Mouse (Mus musculus): ENCODE results near the gene Ppp1r14a. TPM values are rescaled to one million over a fixed set of nuclear protein-coding genes. Genes with fewer than 3 reads are reported as not detected.

Gene Ppp1r14a
- polyA plus RNA-seq, 1 experiment from 2014 or later = 3.0 TPM

DNA sequence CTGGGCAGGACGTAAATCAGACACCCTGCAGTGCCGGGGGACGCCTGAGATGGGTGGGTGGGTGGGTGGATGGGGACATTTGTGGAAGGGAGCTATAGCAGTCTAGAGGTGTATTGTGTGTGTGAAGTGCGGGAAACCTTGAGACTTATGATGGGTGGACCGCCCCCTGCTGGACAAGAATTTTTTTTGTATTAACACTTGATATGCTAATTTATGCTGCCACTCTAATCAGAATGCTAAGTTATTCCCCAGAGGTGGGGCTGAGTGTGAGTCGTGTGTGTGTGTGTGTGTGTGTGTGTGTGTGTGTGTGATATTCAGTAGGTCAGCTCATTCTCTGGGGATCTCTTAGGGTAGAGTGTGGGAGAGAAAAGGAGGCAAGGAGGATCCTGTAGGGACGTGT, 17.5 kb downstream of the Ppp1r14a start:
- Histone ChIP-seq H3K4me3 (peak overlapping the region; percentile 73), H3K9ac (0 out of 2 replicates have a peak overlapping the region, but pooled peaks have one; percentile 84), H3K36me3 (peaks cover 5% of the 10 kb centered on the region), H3K27me3 (no peaks in the 10 kb centered on the region), H3K9me3 (no peaks in the 10 kb centered on the region), H3K27ac (replicated peaks) (peak overlapping the region; percentile 86), H3K4me1 (replicated peaks) (peaks cover 77% of the 10 kb centered on the region), H3K4me2 (peak overlapping the region; percentile 92)
- no peak for ATAC-seq (ENCODE audit: low FRiP score, low read depth)
- 6% methylated on average over 7 of the region's 7 CpGs for WGBS

DNA sequence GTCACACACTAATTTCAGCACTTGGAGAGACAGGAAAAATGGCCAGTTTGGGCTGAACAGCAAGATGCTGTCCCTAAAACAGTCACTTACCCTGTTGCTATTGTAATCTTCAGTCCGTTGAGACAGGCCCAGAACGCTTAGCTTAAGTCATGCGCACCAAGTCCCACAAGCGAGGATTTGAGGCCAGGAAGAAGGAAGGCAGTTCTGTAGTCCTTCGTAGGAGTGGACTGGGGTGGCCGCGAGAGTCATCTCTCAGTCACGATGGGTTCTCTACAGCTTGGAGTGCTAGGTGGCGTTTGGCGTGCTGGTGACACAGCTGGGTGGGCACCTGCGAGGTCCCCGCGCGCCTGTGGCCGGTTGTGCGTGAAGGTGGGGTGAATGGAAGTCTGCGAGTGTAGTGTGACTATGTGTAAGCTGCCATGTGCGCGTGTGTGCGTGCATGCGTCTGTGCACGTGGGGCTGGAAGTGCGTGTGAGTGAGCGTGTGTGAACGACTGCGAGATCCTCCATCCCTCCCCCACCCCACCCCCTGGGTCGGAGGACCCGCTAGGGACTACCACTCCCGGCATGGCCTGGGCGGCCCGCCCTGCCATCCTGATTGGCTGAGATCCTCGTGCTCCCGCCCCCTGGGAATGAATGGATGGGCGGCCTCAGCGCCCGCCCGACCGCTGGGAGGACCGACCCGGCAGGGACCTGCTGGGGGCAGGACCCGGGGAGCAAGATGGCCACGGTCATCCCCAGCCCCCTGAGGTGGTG, 18.4 kb downstream of the Ppp1r14a start:
- H3K4me3 ChIP-seq = peak overlapping the region; percentile 73
- ATAC-seq (ENCODE audit: low FRiP score, low read depth) = peak; percentile 76
- H3K27me3 ChIP-seq = no peaks in the 10 kb centered on the region
- WGBS = 1% methylated on average over 41 of the region's 42 CpGs
- peak overlapping the region; percentile 92 for H3K4me2 ChIP-seq
- peak overlapping the region; percentile 70 for H3K9ac ChIP-seq
- peaks cover 12% of the 10 kb centered on the region for H3K36me3 ChIP-seq
- peaks cover 78% of the 10 kb centered on the region for H3K4me1 ChIP-seq (replicated peaks)
- no peaks in the 10 kb centered on the region for H3K9me3 ChIP-seq
- H3K27ac ChIP-seq (replicated peaks) = peak overlapping the region; percentile 85

DNA sequence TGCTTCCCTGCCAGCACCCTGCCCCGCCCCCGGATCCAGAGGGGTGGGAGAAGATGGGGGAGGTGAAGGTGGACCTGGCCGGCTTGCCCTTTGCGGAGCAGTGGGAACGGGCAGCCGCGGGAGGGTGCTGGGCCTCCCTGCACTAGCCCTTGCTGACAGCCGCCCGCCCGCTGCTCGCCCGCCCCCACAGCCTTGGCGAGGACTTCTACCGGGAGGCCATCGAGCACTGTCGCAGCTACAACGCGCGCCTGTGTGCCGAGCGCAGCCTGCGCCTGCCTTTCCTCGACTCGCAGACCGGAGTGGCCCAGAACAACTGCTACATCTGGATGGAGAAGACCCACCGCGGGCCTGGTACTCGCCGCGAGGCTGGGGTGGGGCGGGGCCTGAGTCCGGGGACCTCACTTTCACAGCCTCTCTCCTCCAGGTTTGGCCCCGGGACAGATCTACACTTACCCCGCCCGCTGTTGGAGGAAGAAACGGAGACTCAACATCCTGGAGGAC, 20.2 kb downstream of the Ppp1r14a start:
- Histone ChIP-seq H3K4me2 (peak overlapping the region; percentile 92), H3K4me3 (peak overlapping the region; percentile 73), H3K4me1 (replicated peaks) (peaks cover 85% of the 10 kb centered on the region), H3K36me3 (peaks cover 12% of the 10 kb centered on the region), H3K27me3 (no peaks in the 10 kb centered on the region), H3K9me3 (no peaks in the 10 kb centered on the region), H3K9ac (peak overlapping the region; percentile 70), H3K27ac (replicated peaks) (peak overlapping the region; percentile 85)
- ATAC-seq (ENCODE audit: low FRiP score, low read depth) = no peak
- under 1% methylated on average over 33 of the region's 36 CpGs for WGBS

DNA sequence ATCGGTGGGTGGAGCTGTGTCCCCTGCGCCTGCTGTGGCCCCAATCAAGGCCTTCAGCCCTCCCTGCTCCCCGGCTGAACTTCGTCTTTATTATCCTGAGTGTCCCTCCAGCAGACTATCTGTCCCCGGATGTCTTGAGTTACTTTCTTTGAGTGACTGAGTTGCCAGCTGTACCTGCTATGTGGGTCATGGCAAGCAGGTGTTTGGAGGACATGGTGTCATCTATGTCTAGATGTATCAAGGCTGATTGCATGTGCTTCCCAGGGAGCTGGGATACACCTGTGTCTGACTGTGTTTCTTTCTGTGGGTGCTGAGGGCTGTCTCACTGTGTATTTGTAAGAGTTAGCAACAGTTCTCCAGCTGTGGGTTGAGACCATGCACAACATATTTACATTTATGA, 20.6 kb downstream of the Ppp1r14a start:
- H3K27ac ChIP-seq (replicated peaks) = 0 out of 2 replicates have a peak overlapping the region, but pooled peaks have one; percentile 85
- 11% methylated on average over 5 of the region's 5 CpGs for WGBS

DNA sequence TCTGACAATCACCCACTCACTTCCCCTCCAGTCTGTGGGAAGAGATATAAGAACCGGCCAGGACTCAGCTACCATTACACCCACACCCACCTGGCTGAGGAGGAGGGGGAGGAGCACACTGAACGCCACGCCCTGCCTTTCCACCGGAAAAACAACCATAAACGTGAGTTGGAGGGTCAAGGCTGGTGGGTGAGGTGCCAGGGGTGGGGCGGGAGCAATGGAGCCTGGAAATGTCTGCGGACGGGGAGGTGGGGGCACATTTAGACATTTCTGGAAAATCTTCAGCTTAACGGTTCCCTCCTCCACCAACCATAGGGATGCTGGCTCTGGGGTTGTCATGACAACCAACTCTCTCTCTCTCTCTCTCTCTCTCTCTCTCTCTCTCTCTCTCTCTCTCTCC, 23.9 kb downstream of the Ppp1r14a start:
- Histone ChIP-seq H3K9ac (no peak overlapping the region), H3K4me3 (no peak overlapping the region), H3K36me3 (peaks cover 17% of the 10 kb centered on the region), H3K27me3 (no peaks in the 10 kb centered on the region), H3K4me1 (replicated peaks) (peaks cover 90% of the 10 kb centered on the region), H3K27ac (replicated peaks) (peak overlapping the region; percentile 73), H3K4me2 (peak overlapping the region; percentile 43), H3K9me3 (no peaks in the 10 kb centered on the region)
- no peak for ATAC-seq (ENCODE audit: low FRiP score, low read depth)
- WGBS = 29% methylated on average over 9 of the region's 9 CpGs

More for the DNA sequence above, 20.6 kb downstream of the Ppp1r14a start:
- Histone ChIP-seq H3K4me3 (peak overlapping the region; percentile 73), H3K4me1 (replicated peaks) (peaks cover 87% of the 10 kb centered on the region), H3K4me2 (peak overlapping the region; percentile 92), H3K9me3 (no peaks in the 10 kb centered on the region), H3K9ac (peak overlapping the region; percentile 70), H3K36me3 (peaks cover 12% of the 10 kb centered on the region), H3K27me3 (no peaks in the 10 kb centered on the region)
- ATAC-seq (ENCODE audit: low FRiP score, low read depth) = no peak

DNA sequence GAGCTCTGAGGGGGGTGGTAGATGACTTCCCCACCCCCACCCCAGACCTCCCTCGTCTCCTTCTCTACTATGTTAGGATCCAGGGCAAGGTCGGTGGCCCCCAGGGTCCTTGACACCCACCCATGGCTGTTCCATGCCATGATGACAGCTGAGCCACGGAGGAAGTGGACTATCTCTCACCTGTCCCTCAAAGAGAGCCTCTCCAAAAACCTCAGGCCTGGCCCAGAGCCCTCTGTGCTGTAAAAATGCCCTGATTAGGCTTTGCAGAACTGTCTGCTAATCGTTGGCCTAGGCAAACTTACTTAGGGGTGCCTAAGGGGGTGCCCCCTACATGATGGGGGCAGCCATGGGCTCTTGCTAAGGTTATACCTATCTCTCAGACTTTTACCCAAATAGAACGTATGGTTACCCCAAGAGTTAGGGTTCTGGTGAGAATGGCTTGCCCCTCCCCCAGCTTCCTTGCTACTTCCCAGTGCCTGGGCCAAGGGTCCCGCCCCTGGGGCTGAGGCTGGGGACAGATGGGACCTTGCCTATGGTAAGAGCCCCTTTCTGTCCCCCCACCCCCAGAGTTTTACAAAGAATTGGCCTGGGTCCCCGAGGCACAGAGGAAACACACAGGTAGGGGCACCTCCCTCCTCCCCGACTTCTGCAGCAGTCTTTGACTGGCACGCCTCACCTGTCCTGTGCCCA, 24.6 kb downstream of the Ppp1r14a start:
- peak overlapping the region; percentile 43 for H3K4me2 ChIP-seq
- H3K36me3 ChIP-seq = peaks cover 17% of the 10 kb centered on the region
- no peak for ATAC-seq (ENCODE audit: low FRiP score, low read depth)
- no peak overlapping the region for H3K4me3 ChIP-seq
- no peaks in the 10 kb centered on the region for H3K9me3 ChIP-seq
- peak overlapping the region; percentile 90 for H3K27ac ChIP-seq (replicated peaks)
- no peak overlapping the region for H3K9ac ChIP-seq
- 45% methylated on average over 9 of the region's 9 CpGs for WGBS
- no peaks in the 10 kb centered on the region for H3K27me3 ChIP-seq
- H3K4me1 ChIP-seq (replicated peaks) = peaks cover 91% of the 10 kb centered on the region

DNA sequence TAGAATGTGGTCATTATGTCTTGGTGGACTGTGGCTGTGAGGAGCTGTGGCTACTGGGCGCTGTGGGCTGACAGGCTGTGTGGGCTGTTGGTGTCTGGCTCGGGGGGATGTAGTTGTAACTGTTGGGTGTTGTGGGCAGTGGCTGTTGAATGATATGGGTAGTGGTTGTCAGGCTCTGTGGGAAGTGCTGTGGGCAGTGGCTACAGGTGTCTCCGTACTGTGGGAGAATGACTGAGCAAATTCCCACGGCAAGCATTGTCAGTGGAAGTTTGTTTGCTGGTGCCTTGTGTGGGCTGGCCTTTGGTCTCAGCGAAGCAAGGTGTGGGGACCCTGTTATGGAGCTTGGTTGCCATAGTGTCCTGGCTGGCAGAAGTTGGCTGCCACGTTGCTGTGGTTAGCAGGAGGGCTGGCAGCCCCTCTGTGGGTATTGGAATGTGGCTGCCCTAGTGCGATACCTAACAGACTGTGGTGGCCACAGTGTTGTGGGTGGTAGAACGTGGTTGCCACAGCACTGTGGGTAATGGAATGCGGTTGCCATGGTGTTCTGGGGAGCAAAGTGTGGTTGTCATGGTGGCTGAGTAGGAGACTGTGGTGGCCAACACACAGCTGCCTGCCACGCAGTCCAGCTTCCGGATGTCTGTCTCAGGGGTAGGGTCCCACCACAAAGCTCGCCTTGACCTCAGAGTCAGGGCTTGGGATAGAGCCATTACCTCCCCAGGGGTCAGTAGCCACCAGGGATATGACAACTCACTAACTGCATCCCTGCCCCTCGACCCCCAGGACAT, 25.9 kb downstream of the Ppp1r14a start:
- H3K36me3 ChIP-seq = peaks cover 17% of the 10 kb centered on the region
- no peaks in the 10 kb centered on the region for H3K9me3 ChIP-seq
- 40% methylated on average over 13 of the region's 13 CpGs for WGBS
- H3K4me2 ChIP-seq = peak overlapping the region; percentile 43
- no peak overlapping the region for H3K9ac ChIP-seq
- H3K4me1 ChIP-seq (replicated peaks) = peaks cover 91% of the 10 kb centered on the region
- ATAC-seq (ENCODE audit: low FRiP score, low read depth) = peak; percentile 19; the same call in 1 of the 2 replicates
- H3K27ac ChIP-seq (replicated peaks) = peak overlapping the region; percentile 90
- H3K27me3 ChIP-seq = no peaks in the 10 kb centered on the region
- no peak overlapping the region for H3K4me3 ChIP-seq

DNA sequence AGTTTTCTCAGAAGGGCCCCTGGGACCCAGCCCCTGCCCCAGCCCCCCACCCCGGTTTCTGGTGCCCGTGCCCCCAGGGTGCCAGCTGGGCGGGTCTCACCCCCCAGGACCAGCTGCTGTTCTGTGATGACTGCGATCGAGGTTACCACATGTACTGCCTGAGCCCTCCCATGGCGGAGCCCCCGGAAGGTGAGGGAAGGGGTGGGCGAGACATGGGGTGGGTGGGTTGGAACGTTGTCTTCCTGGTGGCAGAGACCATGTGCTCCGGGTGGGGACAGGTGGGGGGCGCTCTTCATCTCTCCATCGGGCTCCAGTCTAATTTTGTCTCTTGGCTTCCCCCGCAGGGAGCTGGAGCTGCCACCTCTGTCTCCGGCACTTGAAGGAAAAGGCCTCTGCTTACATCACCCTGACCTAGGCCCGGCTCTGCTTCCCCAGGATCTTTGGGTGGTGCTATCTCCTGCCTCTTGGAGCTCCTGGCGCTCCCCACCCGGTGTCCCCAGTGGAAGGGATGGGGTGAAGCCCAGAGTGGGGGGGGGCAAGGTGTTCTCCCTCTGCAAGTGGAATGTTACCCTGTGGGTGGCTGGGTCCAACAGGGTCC, 27.1 kb downstream of the Ppp1r14a start:
- Histone ChIP-seq H3K4me2 (peak overlapping the region; percentile 36; the same call in 1 of the 2 replicates), H3K9ac (peak overlapping the region; percentile 0; the same call in 1 of the 2 replicates), H3K27ac (replicated peaks) (peak overlapping the region; percentile 90), H3K36me3 (peaks cover 15% of the 10 kb centered on the region), H3K4me1 (replicated peaks) (peaks cover 88% of the 10 kb centered on the region), H3K4me3 (no peak overlapping the region), H3K9me3 (no peaks in the 10 kb centered on the region), H3K27me3 (no peaks in the 10 kb centered on the region)
- no peak for ATAC-seq (ENCODE audit: low FRiP score, low read depth)
- 39% methylated on average over 17 of the region's 17 CpGs for WGBS

DNA sequence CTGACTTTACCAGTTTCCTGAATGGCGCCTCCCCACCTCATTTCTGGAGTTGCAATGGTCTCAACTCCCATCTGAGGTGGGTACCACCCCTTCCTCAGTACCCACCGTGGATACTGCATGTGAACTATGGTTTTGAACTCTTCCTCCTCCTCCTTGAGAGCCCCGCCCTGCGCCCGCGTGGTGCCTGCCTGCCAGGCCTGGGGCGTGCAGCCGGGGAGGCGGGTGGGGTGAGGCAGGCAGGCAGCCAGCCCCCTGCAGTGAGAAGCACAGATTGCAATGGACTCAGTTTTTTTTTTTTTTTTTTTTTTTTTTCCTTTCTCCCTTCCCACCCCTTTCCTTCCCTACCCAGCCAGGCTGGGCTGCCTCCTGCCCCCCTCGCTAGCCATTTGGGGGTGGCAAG, 27.9 kb downstream of the Ppp1r14a start:
- peaks cover 86% of the 10 kb centered on the region for H3K4me1 ChIP-seq (replicated peaks)
- H3K4me3 ChIP-seq = no peak overlapping the region
- no peaks in the 10 kb centered on the region for H3K27me3 ChIP-seq
- ATAC-seq (ENCODE audit: low FRiP score, low read depth) = peak; percentile 1; the same call in 1 of the 2 replicates
- no peaks in the 10 kb centered on the region for H3K9me3 ChIP-seq
- peak overlapping the region; percentile 90 for H3K27ac ChIP-seq (replicated peaks)
- H3K36me3 ChIP-seq = 0 out of 2 replicates have a peak, but pooled peaks cover 8% of the 10 kb centered on the region
- peak overlapping the region; percentile 36 for H3K4me2 ChIP-seq
- WGBS = 4% methylated on average over 10 of the region's 10 CpGs
- 0 out of 2 replicates have a peak overlapping the region, but pooled peaks have one; percentile 17 for H3K9ac ChIP-seq

DNA sequence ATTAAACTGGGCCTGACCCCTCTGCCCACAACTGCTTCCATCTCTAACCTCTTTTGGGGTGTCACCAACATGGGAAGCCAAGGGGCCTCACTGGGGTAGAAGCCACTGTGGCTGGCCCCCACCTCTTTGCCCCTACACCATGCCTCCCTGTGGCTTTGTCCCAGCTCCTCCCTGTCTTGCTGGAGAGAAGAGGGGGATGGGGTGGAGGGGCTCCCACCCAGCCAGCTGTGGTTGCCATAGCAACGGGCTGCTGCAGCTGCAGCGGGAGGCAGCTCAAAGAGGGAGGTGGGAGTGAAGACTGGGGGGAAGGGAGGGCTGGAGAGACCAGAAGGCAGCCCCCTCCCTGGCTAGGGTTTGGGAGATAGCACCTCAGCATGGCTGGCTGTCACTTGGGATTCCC, 28.4 kb downstream of the Ppp1r14a start:
- peak; percentile 55 for ATAC-seq (ENCODE audit: low FRiP score, low read depth)
- no peaks in the 10 kb centered on the region for H3K27me3 ChIP-seq
- no peaks in the 10 kb centered on the region for H3K9me3 ChIP-seq
- peak overlapping the region; percentile 36 for H3K4me2 ChIP-seq
- WGBS = 4% methylated on average over 2 of the region's 2 CpGs
- 0 out of 2 replicates have a peak, but pooled peaks cover 5% of the 10 kb centered on the region for H3K36me3 ChIP-seq
- no peak overlapping the region for H3K4me3 ChIP-seq
- peak overlapping the region; percentile 90 for H3K27ac ChIP-seq (replicated peaks)
- peak overlapping the region; percentile 17; the same call in 1 of the 2 replicates for H3K9ac ChIP-seq
- peaks cover 85% of the 10 kb centered on the region for H3K4me1 ChIP-seq (replicated peaks)

Measured in hindbrain, embryonic 15.5 days (tissue).